Mouse (Mus musculus): ENCODE measurements around the gene Abcc8.

Abcc8 gene

GRCm38 (mm10) chr7:46105484-46105883 lies 74.3 kb downstream of the Abcc8 start:
- no peak for DNase-seq (ENCODE audit: low spot score)

DNA sequence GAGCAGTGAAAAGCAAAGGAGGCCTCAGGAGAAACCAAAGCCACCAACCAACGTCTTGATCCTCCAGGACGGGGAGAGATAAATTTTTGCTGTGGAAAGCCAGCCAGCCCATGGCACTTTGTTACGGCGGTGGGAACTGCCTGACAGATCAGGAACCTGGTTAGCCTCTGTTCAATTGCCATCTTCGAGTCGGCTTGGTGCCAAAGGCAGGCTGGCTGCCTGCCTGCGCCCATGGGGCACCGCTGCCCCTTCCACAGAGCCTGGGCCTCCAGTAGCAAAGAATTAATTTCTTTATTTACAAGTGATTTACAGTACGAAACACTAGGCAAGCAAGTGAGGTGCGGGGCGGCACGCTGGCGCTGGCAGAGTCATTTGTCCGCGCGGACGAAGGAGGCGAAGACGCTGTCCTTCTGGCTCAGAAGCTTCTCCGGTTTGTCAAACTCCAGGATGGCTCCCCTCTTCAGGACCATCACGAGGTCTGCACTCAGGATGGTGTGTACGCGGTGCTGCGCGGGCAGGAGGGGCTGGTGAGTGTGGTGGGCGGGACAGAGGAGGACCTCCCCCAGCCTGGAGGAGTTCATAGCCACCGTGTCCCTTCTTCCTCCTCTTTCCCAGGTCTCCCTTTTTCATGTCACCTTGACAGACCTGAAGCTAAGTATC lies 75.4 kb downstream of the Abcc8 start:
- DNase-seq (ENCODE audit: low spot score): no peak

DNA sequence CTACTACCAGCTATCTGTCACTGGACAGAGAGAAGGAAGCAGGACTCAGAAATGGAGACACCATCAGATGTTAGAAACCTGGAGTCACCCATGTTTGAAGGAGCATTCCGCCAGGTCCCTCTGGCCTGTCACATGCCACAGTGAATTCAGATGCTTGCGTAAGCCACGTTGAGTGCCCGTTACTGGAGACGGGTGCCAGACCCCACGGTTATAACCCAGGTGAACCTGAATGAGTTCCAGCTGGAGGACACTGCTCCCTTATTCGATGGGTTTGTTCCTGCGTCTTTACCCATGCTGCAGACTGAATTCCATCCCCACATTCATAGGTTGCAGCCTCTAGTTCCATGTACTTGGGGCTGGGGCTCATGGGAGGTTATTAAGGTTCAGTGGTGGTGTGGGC lies 76.1 kb downstream of the Abcc8 start:
- DNase-seq (ENCODE audit: low spot score): no peak

DNA sequence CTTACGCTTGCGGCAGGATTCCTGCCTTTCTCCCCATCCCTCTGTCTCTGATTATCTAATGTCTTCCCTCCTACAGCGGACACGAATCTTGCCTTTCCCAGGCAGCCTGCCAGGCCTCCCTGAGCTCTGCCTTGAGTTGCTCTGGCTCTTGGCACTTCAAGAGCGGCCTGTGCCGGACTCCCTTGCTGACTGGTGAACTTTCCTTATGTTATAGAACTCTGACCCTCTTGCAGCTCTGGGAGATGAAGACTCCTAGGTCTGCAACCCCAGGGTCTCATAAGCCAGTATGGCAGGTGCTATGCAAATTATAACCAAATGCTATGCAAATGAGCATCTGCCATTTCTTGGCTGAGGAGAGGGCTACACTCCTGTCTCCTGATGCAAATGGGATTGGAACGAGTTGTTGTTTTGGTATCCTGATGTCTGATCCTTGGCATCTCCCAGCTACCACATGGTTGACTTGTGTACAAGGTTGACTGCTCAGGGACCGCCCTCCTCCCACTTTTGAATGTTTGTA lies 76.7 kb downstream of the Abcc8 start:
- DNase-seq (ENCODE audit: low spot score): no peak

DNA sequence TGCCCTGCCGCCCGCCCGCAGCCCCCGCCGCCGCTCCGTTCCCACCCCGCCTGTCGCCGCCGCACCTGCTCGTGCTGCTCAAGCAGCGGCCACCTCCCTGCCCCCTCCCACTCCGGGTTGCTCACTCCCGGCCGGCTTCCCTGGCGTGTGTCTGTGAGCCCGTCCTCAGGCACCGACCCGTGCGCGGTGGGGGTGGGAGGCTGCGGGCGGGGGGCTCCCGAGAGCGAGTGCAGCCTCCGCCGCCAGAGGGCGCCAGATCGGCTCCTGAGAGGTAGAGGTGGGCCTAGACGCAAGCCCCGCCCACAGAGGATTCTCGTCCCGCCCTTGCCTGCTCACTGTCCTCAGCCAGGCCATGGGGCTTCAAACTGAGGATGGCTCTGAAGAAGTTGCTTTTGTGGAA lies 79.3 kb downstream of the Abcc8 start, which contains the start of gene Kcnj11:
Gene Kcnj11 (minus strand): TSS at position 202 of the 400 bp plus-strand sequence.
- DNase-seq (ENCODE audit: low spot score): peak; percentile 71

GRCm38 (mm10) chr7:46099682-46100081 lies 80.2 kb downstream of the Abcc8 start:
- no peak for DNase-seq (ENCODE audit: low spot score)

- no peak for DNase-seq (ENCODE audit: low spot score)
Measured at GRCm38 (mm10) chr7:46098919-46099286, 80.9 kb downstream of the Abcc8 start.

DNA sequence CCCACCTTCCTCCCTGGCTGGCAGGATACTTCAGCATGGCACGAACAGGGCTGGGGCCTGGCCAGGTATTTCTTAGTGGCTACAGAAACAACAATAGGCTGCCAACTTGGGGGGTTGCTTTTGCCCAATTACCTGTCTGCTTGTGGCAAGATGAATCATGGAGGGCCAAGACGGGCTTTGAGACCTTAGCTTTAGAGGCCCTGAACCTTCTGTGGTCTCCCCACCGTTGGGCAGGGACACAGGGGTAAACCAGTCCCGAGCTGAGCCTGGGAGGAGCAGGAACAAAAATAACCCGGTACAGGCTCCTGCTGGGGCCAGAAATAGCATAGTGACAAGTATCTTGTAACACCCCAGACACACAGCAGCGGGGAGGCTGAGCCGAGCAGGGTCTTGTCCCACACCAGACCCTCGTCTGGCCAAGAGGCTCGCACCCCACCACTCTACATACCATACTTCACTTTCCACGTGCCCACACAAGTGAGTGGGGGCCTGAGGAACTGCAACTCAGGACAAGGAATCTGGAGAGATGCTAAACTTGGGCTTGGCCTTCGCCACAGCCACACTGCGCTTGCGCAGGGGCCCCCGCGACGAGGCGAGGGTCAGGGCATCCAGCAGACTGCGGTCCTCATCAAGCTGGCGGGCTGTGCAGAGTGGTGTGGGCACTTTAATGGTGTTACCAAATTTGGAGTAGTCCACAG lies 81.5 kb downstream of the Abcc8 start:
- no peak for DNase-seq (ENCODE audit: low spot score)

GRCm38 (mm10) chr7:46097319-46097783 lies 82.5 kb downstream of the Abcc8 start:
- no peak for DNase-seq (ENCODE audit: low spot score)

- peak; percentile 65 for DNase-seq (ENCODE audit: low spot score)
Measured at GRCm38 (mm10) chr7:46096136-46096535, 83.7 kb downstream of the Abcc8 start.

DNA sequence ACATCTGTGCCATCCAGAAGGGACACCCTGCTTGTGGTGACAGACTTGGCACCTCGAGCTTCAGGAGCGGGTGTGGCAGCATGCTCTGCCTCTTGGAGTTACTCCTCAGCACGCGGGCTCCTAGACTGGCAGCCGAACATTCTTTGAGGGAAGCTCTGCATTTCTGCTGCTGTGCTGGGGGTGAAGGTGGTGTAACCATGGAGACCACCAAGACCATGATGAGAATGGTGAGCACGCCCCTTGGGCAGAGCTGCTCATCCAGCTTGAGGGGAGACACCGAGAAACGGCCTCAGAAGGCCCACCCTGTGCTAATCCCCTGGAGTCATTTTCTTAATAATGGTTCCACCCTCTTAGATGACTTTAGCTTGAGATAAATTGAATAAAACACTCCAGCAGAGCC lies 87.0 kb downstream of the Abcc8 start:
- no peak for DNase-seq (ENCODE audit: low spot score)

DNA sequence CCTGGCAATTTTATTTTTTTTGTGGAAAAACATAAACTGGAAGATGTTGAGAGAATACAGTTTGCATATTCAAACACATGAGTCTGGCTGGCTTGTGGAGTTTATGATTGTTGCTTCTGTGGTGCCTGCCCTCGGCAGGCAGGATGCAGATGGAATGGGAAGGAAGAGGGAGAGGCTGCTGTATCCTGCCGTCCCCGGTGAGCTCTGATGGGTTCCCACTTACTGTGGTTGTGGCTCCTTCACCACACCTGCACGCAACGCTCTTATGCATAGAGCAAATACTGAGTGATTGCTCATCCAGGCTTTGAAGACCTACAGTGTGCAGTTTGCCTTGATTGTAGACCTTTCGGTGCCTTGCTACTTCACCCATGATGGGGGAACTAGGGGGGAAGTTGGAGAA lies 91.6 kb downstream of the Abcc8 start:
- no peak for DNase-seq (ENCODE audit: low spot score)

DNA sequence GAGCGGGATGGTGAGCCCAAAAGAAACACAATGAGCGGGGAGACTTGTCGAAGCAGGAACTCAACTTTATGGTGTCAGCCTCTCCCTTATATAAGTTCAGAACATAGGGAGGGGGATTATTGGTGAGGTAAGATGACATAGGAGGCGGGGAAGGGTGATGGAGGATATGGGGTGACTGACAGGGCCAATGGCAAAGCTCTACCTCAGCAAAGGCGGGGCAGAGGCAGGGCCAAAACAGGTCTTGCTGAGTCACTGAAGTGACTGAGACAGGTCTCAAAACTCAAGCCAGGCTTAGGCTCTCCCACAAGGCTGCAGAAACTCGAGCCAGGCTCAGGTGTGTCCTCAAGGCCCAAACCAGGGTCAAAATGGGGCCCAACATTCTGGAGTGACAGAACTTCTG lies 93.5 kb downstream of the Abcc8 start:
- no peak for DNase-seq (ENCODE audit: low spot score)

DNA sequence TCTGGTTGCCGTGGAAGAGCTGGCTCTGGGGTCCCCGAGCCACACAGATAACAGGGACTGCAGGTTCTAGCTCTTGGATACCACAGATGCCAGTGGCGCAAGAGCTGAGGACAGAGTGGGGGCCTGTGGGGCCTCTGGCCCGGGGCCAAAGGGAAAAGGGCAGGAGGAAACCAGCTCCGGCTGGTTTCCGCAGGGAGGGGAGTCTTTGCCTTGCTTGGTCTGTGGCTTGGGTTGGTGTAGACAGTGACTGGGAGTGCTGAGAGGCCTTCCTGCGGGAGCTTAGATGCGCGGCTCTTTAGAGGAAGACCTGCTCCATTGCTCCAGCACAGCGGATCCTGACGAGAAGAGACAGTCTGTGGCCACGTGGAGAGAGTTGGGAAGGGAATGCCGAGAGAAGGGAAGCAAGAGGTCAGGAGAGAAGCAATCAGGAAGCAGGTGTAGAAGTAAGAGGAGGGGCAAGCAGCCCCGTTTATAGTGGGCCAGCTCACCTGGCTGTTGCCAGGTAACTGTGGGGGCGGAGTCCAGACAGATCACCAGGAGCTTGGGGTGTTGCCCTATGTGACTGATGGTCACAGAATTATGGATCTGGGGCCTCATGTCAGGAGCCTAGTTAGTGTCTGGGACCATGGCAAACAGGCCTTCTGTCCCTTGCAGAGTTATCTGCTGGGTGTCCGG lies 94.9 kb downstream of the Abcc8 start:
- no peak for DNase-seq (ENCODE audit: low spot score)

DNA sequence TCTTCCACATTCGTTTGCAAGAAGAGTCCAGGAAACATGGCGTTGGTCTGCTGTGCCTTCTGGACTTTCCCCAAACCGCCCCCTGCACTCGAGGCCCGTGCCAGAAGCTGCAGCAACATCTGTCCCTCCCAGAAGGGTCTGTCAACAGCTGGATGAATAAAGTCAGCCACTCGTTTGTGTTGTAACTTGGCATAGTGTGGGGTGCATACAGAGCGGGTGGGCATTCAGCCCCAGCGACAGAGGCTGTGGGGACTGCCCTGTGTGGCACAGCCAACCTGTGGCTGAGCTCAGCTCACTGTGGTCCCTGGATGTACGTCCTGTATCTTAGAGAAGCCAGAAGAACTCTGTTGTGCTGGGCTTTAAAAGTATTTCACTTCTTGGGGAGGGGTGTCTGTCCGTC lies 95.8 kb downstream of the Abcc8 start:
- DNase-seq (ENCODE audit: low spot score): no peak

DNA sequence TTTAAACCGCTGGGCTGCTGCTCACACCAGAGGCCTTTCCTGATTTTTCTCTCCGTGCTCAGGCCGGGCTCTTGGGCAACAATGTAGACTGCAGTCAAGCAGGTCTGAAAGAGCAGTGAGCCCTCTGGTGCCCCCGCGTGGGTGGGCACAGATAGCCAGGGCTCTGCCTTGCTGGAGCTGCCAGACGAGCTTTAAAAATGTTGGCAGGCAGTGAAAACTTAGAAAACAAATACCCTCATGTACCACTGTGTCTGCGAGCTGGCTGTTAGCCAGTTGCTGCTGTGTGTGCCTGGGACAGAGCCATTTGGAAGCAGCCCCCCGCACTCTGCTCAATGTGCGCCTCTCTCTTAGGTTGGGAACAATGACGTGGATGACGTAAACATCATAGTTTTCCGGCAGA lies 102.2 kb downstream of the Abcc8 start:
- DNase-seq (ENCODE audit: low spot score): no peak

- DNase-seq (ENCODE audit: low spot score): no peak
Measured at GRCm38 (mm10) chr7:46076844-46077243, 103.0 kb downstream of the Abcc8 start.

DNA sequence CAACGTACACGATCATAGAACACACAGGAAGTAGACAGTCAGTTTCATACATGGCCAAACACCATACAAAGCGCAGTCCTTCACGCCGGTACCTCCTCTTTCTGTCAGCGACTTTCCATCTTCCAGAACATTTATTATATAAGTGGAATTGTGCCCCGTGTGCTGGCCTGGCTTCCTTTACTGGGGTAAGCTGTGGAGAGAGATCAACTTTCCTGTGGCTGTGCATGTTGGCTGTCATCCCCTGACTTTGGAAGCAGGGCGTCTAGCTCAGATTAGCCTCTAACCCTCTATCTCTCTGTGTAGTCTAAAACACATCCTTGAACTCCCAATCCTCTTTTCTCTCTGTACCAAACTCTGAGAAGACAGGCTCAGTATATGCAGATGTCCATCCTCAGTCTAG lies 111.0 kb downstream of the Abcc8 start:
- no peak for DNase-seq (ENCODE audit: low spot score)

GRCm38 (mm10) chr7:46063296-46063695 lies 116.5 kb downstream of the Abcc8 start:
- no peak for DNase-seq (ENCODE audit: low spot score)

GRCm38 (mm10) chr7:46061614-46062013 lies 118.2 kb downstream of the Abcc8 start:
- no peak for DNase-seq (ENCODE audit: low spot score)

DNA sequence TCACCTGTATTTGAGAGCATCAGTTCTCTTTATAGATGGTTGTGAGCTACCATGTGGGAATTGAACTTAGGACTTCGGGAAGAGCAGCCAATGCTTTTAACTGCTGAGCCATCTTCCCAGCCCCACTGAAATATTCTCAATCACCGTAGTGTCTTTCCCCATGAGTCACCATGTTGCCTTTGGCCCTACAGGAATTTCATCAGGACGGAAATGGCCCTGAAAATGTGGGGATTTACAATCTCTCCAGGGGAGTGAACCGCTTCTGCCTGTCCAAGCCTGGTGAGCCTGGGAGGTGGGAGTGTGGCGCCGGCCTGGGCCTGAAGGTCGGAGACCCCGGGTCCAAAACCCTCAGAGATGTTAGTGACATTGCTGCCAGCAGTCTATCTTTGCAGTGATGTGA lies 119.1 kb downstream of the Abcc8 start:
- DNase-seq (ENCODE audit: low spot score): no peak

GRCm38 (mm10) chr7:46058882-46059281 lies 121.0 kb downstream of the Abcc8 start:
- no peak for DNase-seq (ENCODE audit: low spot score)
